Mouse (Mus musculus) thymus, adult 18-20 months (tissue): Measurements from ENCODE around the gene Lingo1.
A peak's percentile ranks its signal among the peaks of the same experiment; 100 is the strongest.

Experiments
- DNase-seq, 2 experiments: peaks; one replicate each; pipeline ENCODE4 v3.0.0; 2022; ENCODE audit warnings: mixed read lengths in 2 of 2

Lingo1 gene

GRCm38 (mm10) chr9:56775161-56775934, 20.9 kb downstream of the Lingo1 start:
- no peak for DNase-seq

GRCm38 (mm10) chr9:56774231-56774630, 22.0 kb downstream of the Lingo1 start:
- DNase-seq: peak; percentile 4 to 25

- no peak for DNase-seq
Observed at GRCm38 (mm10) chr9:56773666-56774065, 22.6 kb downstream of the Lingo1 start.

GRCm38 (mm10) chr9:56767653-56768136, 28.6 kb downstream of the Lingo1 start:
- DNase-seq: no peak

GRCm38 (mm10) chr9:56766629-56767357, 29.5 kb downstream of the Lingo1 start:
- DNase-seq: no peak

GRCm38 (mm10) chr9:56762106-56762562, 34.1 kb downstream of the Lingo1 start:
- no peak for DNase-seq

GRCm38 (mm10) chr9:56757791-56758190, 38.5 kb downstream of the Lingo1 start:
- no peak for DNase-seq

GRCm38 (mm10) chr9:56755119-56755518, 41.1 kb downstream of the Lingo1 start:
- DNase-seq: no peak

GRCm38 (mm10) chr9:56753386-56753785, 42.9 kb downstream of the Lingo1 start:
- no peak for DNase-seq

- no peak for DNase-seq
Observed at GRCm38 (mm10) chr9:56748056-56748455, 48.2 kb downstream of the Lingo1 start.

GRCm38 (mm10) chr9:56746926-56747294, 49.4 kb downstream of the Lingo1 start:
- DNase-seq: no peak

- DNase-seq: no peak
Observed at GRCm38 (mm10) chr9:56746195-56746925, 49.9 kb downstream of the Lingo1 start.

GRCm38 (mm10) chr9:56744369-56744768, 51.9 kb downstream of the Lingo1 start:
- no peak for DNase-seq

- no peak for DNase-seq
Observed at GRCm38 (mm10) chr9:56739181-56739737, 57.0 kb downstream of the Lingo1 start.

GRCm38 (mm10) chr9:56738261-56739171, 57.8 kb downstream of the Lingo1 start:
- DNase-seq: no peak

GRCm38 (mm10) chr9:56734398-56734797, 61.9 kb downstream of the Lingo1 start:
- no peak for DNase-seq

- DNase-seq: no peak
Observed at GRCm38 (mm10) chr9:56730997-56731396, 65.3 kb downstream of the Lingo1 start.

GRCm38 (mm10) chr9:56729145-56729544, 67.1 kb downstream of the Lingo1 start:
- no peak for DNase-seq

GRCm38 (mm10) chr9:56727703-56728684, 68.3 kb downstream of the Lingo1 start:
- no peak for DNase-seq

- no peak for DNase-seq
Observed at GRCm38 (mm10) chr9:56725814-56726213, 70.5 kb downstream of the Lingo1 start.
